In the genomic region with DNA sequence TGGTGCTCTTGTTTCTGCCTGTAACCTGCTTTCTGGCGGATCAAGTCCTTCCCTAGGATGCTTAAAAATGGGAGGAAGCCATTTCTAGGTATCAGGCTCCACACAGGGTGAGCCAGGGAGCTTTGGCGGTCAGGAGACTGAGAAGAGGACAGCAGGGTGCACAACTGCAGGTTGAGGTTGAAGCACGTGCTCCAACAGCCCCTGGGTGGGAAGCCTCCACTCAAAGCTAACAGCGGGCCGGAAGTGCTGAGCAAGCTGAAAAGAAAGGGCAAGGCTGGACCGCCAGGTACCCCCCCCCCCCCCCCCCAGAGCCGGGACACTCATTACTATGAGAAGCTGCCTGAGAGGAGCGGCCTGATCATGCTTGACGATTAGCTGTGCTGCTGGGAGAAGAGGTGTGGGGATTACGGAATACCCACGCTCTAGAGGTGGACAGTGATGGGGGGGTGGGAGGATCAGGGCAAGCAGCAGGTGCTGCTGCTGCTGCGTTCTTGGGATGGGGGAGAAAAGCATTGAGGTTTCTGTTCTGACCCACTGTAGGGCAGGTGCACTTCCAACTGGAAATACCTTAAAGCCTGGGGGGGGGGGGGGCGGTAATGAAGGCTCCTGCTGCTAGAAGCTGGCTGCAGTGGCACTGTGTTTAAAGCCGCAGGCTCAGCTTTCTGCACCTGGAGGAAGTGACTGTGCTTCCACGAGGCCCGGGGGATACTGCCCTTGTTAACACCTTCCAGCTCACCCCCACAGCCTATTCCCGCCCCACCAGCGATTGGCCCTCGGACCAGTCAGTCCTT, we compare ENCODE assay signal across 10 mouse cellular contexts. TPM values are rescaled to one million over a fixed set of nuclear protein-coding genes. Genes with fewer than 3 reads are reported as not detected.
DNase-seq lines count a peak whose midpoint lies in the region; ATAC-seq lines count a peak whose summit lies in the region.
"Had no signal": no experiment of that assay in that cellular context is flagged by ENCODE, and none has a peak within 500 bp of the region (broad histone marks: within the 10 kb centered on the region; RNA-seq: fewer than 3 reads in every experiment).

No protein-coding gene starts in this region.

- no peak overlapping the region for H3K4me3 ChIP-seq in heart, embryonic 12.5 days
- peak overlapping the region; percentile 25; the same call in 1 of the 2 replicates for H3K4me3 ChIP-seq in limb, embryonic 10.5 days

- intact Hi-C loops in heart, postnatal 14 days (cut with DNase I), result no loop called here

- no peaks in the 10 kb centered on the region for H3K36me3 ChIP-seq in heart, embryonic 12.5 days
- H3K36me3 ChIP-seq in limb, embryonic 10.5 days, result no peaks in the 10 kb centered on the region

- ATAC-seq in heart, embryonic 12.5 days (ENCODE audit: insufficient number of reproducible peaks, low FRiP score), result no peak
- ATAC-seq in common myeloid progenitor, adult 5-6 weeks (replicated peaks; ENCODE audit: low read depth, poor library complexity, severe bottlenecking), result 0 out of 2 replicates have a peak, but pooled peaks have one; percentile 23

- no peak for DNase-seq in heart, postnatal 14 days
- peak; percentile 71 for DNase-seq in limb, embryonic 10.5 days (ENCODE audit: low spot score)
- peak; percentile 55 for DNase-seq in retina, postnatal 1 day
- DNase-seq in natural killer cell, adult 2 months (ENCODE audit: low spot score in 2 of 2), result no peak
- no peak for DNase-seq in layer of hippocampus, adult 9-10 months (ENCODE audit: low spot score)
- no peak for DNase-seq in gastrocnemius, adult 8-10 months (ENCODE audit: low spot score in 2 of 2)
- DNase-seq: heart, adult 11 months had no signal

- no peaks in the 10 kb centered on the region for H3K27me3 ChIP-seq in heart, embryonic 12.5 days (replicated peaks)
- H3K27me3 ChIP-seq in limb, embryonic 10.5 days (ENCODE audit: low read depth, poor library complexity, severe bottlenecking), result peaks cover 44% of the 10 kb centered on the region

- H3K9me3 ChIP-seq in heart, embryonic 12.5 days (replicated peaks), result no peaks in the 10 kb centered on the region
- H3K9me3 ChIP-seq in limb, embryonic 10.5 days (replicated peaks), result no peaks in the 10 kb centered on the region

- peak overlapping the region; percentile 46; the same call in 1 of the 2 replicates for H3K9ac ChIP-seq in heart, embryonic 12.5 days

- H3K4me1 ChIP-seq in heart, embryonic 12.5 days (replicated peaks), result peaks cover 39% of the 10 kb centered on the region
- H3K4me1 ChIP-seq in limb, embryonic 10.5 days, result peaks cover 64% of the 10 kb centered on the region

- 25% methylated on average over 18 of the region's 19 CpGs for WGBS in heart, embryonic 12.5 days
- 21% methylated on average over 18 of the region's 19 CpGs for WGBS in limb, embryonic 10.5 days

- H3K4me2 ChIP-seq in heart, embryonic 12.5 days, result peak overlapping the region; percentile 55

- H3K27ac ChIP-seq in heart, embryonic 12.5 days (ENCODE audit: poor library complexity, severe bottlenecking), result no peak overlapping the region
- peak overlapping the region; percentile 25; the same call in 1 of the 2 replicates for H3K27ac ChIP-seq in limb, embryonic 10.5 days

RNA-seq across cellular contexts. Expression of a gene that starts 4.7 kb away (rescaled TPM):
- polyA plus RNA-seq in heart, embryonic 12.5 days (2016; fragmentation: Nextera tagmentation; extraction: Ambion mirVana), result not detected in 2 replicates
- not detected for total RNA-seq in heart, postnatal 14 days (2021)
- total RNA-seq in common myeloid progenitor, adult 5-6 weeks (2017), result 6.4 TPM in 1 of 2 replicates, not detected in the other
- polyA plus RNA-seq in limb, embryonic 10.5 days (2016; fragmentation: Nextera tagmentation; extraction: Ambion mirVana), result not detected in 2 replicates
- not detected for total RNA-seq in gastrocnemius, adult 8-10 months (2022)
- polyA plus RNA-seq: C2C12 had no signal

RNA-seq across cellular contexts. Expression of a gene that starts 25.2 kb away (rescaled TPM):
- polyA plus RNA-seq in heart, embryonic 12.5 days (2016; fragmentation: Nextera tagmentation; extraction: Ambion mirVana), result 28.6 and 30.0 TPM in 2 replicates
- 10 to 100 TPM in 1 of 2 experiments, 1 to 10 TPM in 1; 9.8 to 10.2 TPM for total RNA-seq in heart, postnatal 14 days (2021)
- total RNA-seq in common myeloid progenitor, adult 5-6 weeks (2017), result 27.3 and 33.8 TPM in 2 replicates
- polyA plus RNA-seq in limb, embryonic 10.5 days (2016; fragmentation: Nextera tagmentation; extraction: Ambion mirVana), result 59.2 and 68.3 TPM in 2 replicates
- total RNA-seq in gastrocnemius, adult 8-10 months (2022), result 1 to 10 TPM; 7.8 to 8.1 (median 8.0) TPM

RNA-seq across cellular contexts. Expression of a gene that starts 27.2 kb away (rescaled TPM):
- polyA plus RNA-seq in heart, embryonic 12.5 days (2016; fragmentation: Nextera tagmentation; extraction: Ambion mirVana), result 20.7 and 21.0 TPM in 2 replicates
- 10 to 100 TPM; 37.9 to 43.9 TPM for total RNA-seq in heart, postnatal 14 days (2021)
- 83.9 and 106 TPM in 2 replicates for total RNA-seq in common myeloid progenitor, adult 5-6 weeks (2017)
- polyA plus RNA-seq in limb, embryonic 10.5 days (2016; fragmentation: Nextera tagmentation; extraction: Ambion mirVana), result 21.4 and 23.0 TPM in 2 replicates
- 10 to 100 TPM; 37.2 to 49.4 (median 40.8) TPM for total RNA-seq in gastrocnemius, adult 8-10 months (2022)

Comparison
In these comparisons a context has a peak if more than half of its experiments do, and no peak if none do; other contexts are left out.
1. DNase-seq: peak in limb, embryonic 10.5 days (single experiment) and retina, postnatal 1 day (single experiment); none in heart, postnatal 14 days (0 of 2), natural killer cell, adult 2 months (0 of 2), layer of hippocampus, adult 9-10 months (single experiment) and gastrocnemius, adult 8-10 months (0 of 2).